Mouse (Mus musculus): ENCODE data around the gene Rps4x. TPM values are rescaled to one million over a fixed set of nuclear protein-coding genes. Genes with fewer than 3 reads are reported as not detected.

Rps4x gene
- polyA plus RNA-seq, 1 experiment from 2014 or later, result 801 TPM

DNA sequence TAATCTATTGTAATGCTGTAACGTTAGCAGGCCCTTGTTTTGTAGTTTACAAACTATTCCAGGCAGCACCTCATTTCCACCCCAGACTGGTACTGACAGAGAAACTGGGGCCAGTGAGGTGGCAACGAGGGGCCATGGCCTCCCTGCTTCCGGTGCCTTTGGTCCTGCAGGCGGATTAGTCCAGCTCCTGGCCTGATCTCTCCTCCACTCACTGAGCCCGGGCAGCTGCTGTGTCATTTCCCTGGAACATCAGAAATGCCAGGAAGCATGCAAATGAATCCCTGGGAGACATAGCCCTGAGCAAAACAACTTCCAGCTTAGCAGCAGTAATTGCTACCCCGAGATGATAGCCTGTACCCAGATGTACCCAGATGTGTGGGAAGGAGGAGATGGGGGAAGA lies 22.2 kb downstream of the Rps4x start:
- Histone ChIP-seq H3K36me3 (no peaks in the 10 kb centered on the region), H3K4me1 (no peaks in the 10 kb centered on the region), H3K4me3 (no peak overlapping the region), H3K27ac (peak overlapping the region; percentile 53; the same call in 1 of the 2 replicates), H3K27me3 (no peaks in the 10 kb centered on the region), H3K4me2 (no peak overlapping the region), H3K9me3 (no peaks in the 10 kb centered on the region), H3K9ac (no peak overlapping the region)
- WGBS, result 37% methylated on average over 6 of the region's 6 CpGs
- no peak for ATAC-seq (ENCODE audit: borderline replicate concordance, extremely low read depth, low FRiP score, low TSS enrichment)

DNA sequence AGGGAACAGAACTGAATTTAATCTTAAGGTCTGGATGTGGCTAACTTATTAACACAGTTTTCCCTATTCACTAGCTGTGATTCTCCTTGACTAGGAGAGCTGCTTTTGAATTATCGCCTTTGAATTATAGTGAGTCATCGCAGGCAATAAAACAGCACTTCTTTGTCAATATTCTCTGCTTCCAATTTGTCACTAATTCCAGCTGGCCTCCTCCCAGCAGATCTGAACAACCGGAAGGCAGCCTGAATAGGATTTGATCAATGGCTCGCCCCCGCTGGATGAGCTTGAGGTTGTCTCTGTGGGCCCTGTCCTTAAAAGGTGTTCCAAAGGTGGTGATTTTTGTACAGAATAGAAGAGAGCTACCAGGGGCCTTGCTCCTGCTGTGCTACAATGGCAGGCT lies 22.7 kb downstream of the Rps4x start:
- H3K4me3 ChIP-seq, result no peak overlapping the region
- H3K27me3 ChIP-seq, result no peaks in the 10 kb centered on the region
- no peak overlapping the region for H3K4me2 ChIP-seq
- WGBS, result 67% methylated on average over 5 of the region's 5 CpGs
- H3K4me1 ChIP-seq, result no peaks in the 10 kb centered on the region
- H3K36me3 ChIP-seq, result no peaks in the 10 kb centered on the region
- H3K9ac ChIP-seq, result no peak overlapping the region
- peak overlapping the region; percentile 53; the same call in 1 of the 2 replicates for H3K27ac ChIP-seq
- no peaks in the 10 kb centered on the region for H3K9me3 ChIP-seq
- no peak for ATAC-seq (ENCODE audit: borderline replicate concordance, extremely low read depth, low FRiP score, low TSS enrichment)

DNA sequence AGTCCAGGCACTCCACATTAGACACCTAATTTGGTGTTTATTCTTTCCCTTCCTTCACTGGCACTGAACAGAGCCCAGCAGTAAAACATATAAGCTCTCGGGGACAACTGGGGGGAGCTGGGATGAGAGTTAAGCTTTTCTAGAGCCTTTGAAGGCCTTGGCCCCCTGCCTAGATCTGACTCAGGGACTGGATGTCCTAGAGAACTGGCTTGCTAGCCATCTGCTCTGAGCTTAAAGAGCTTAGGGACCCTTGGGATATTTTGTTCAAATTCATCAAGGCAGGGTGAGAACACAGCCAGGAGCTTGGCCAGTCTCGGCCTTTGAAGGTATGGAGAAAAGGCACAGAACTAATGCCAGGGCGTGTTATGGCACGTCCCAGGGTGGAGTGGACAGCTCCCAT lies 25.7 kb downstream of the Rps4x start:
- no peak overlapping the region for H3K27ac ChIP-seq
- H3K4me3 ChIP-seq, result no peak overlapping the region
- no peaks in the 10 kb centered on the region for H3K36me3 ChIP-seq
- no peaks in the 10 kb centered on the region for H3K4me1 ChIP-seq
- H3K9me3 ChIP-seq, result no peaks in the 10 kb centered on the region
- no peak overlapping the region for H3K9ac ChIP-seq
- no peak for ATAC-seq (ENCODE audit: borderline replicate concordance, extremely low read depth, low FRiP score, low TSS enrichment)
- 59% methylated on average over 4 of the region's 4 CpGs for WGBS
- H3K4me2 ChIP-seq, result no peak overlapping the region
- H3K27me3 ChIP-seq, result no peaks in the 10 kb centered on the region

DNA sequence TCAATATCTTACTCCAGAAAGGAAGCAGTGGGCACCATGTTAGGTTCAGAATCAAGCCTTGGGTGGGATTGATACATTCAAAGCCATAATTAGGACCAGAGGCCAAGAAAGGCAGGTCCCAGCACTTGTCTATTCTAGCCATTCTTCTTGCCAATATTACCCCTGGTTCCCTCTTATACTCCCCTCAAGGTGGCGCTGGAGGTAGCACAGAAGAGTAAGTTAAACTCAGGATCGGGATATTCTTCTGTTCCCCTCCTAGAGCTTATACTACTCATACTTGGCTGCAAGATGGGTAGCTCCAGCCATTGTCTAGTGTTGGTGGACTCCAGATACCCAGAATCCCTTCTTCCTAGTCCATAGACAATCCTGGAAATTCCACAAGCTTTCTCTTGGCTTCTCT lies 26.1 kb downstream of the Rps4x start:
- Histone ChIP-seq H3K9ac (no peak overlapping the region), H3K9me3 (no peaks in the 10 kb centered on the region), H3K27ac (no peak overlapping the region), H3K4me1 (no peaks in the 10 kb centered on the region), H3K4me3 (no peak overlapping the region), H3K36me3 (no peaks in the 10 kb centered on the region), H3K27me3 (no peaks in the 10 kb centered on the region), H3K4me2 (no peak overlapping the region)
- 47% methylated on average over 2 of the region's 2 CpGs for WGBS
- ATAC-seq (ENCODE audit: borderline replicate concordance, extremely low read depth, low FRiP score, low TSS enrichment), result no peak

DNA sequence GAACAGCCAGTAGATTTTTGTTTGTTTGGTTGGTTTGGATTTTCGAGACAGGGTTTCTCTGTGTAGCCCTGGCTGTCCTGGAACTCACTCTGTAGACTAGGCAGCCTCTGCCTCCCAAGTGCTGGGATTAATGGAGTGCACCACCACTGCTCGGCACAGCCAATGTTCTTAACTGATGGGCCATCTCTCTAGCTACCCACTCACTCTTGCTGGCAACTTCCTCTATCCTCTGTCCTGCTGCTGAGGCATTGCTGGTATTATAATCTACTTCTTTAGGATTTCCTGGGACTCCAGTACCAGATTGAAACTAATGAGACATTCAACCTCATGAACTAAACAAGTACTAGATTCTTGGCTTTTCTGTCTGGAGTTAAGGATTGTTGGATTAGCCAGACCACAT lies 28.7 kb downstream of the Rps4x start:
- ATAC-seq (ENCODE audit: borderline replicate concordance, extremely low read depth, low FRiP score, low TSS enrichment), result no peak
- no peak overlapping the region for H3K4me3 ChIP-seq
- WGBS, result 55% methylated on average over 2 of the region's 2 CpGs

DNA sequence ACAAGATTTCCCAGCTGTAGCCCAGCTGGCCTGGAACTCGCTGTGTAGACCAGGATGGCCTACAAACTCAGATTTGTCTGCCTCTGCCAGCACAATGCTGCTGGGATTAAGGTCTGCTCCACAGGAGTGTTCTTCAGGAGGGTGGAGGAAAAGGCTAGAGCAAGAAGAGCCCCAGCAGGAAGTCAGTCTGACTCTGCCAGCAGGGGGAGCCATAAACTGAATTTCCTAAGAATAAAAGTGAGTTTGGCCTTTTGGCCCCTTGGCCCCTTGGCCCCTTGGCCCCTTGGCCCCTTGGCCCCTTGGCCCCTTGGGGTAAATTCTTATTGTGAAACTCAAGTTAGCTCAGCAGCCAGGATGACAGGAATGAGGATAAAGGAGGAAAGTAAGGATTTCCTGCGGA lies 29.4 kb downstream of the Rps4x start:
- H3K4me2 ChIP-seq, result no peak overlapping the region
- H3K36me3 ChIP-seq, result no peaks in the 10 kb centered on the region
- no peak for ATAC-seq (ENCODE audit: borderline replicate concordance, extremely low read depth, low FRiP score, low TSS enrichment)
- H3K9me3 ChIP-seq, result no peaks in the 10 kb centered on the region
- H3K27me3 ChIP-seq, result no peaks in the 10 kb centered on the region
- H3K27ac ChIP-seq, result no peak overlapping the region
- 54% methylated on average over 2 of the region's 2 CpGs for WGBS
- no peaks in the 10 kb centered on the region for H3K4me1 ChIP-seq
- no peak overlapping the region for H3K9ac ChIP-seq
- H3K4me3 ChIP-seq, result no peak overlapping the region

More for the DNA sequence above, 28.7 kb downstream of the Rps4x start:
- Histone ChIP-seq H3K36me3 (no peaks in the 10 kb centered on the region), H3K4me1 (no peaks in the 10 kb centered on the region), H3K27ac (no peak overlapping the region), H3K27me3 (no peaks in the 10 kb centered on the region), H3K9me3 (no peaks in the 10 kb centered on the region), H3K4me2 (no peak overlapping the region), H3K9ac (no peak overlapping the region)

DNA sequence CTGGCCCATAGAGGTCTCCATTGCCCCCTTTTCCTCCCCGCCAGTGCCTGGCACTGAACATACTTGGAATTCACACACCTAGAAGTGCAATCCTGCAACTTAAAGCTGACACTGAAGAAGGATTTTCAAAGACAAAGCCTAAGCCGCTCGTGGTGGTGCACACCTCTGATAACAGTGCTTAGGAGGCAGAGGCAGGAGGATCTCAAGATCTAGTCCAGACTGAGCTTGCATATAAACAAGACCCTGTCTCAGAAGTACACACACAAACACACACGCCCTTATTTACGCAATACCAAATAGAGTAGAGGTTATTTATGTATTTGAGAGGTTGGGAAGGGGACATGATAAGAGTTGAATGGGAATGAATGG lies 31.8 kb downstream of the Rps4x start:
- Histone ChIP-seq H3K27me3 (no peaks in the 10 kb centered on the region), H3K9ac (peak overlapping the region; percentile 34), H3K4me3 (peak overlapping the region; percentile 59), H3K4me1 (no peaks in the 10 kb centered on the region), H3K4me2 (peak overlapping the region; percentile 51), H3K36me3 (no peaks in the 10 kb centered on the region), H3K27ac (peak overlapping the region; percentile 85), H3K9me3 (no peaks in the 10 kb centered on the region)
- WGBS, result 37% methylated on average over 5 of the region's 5 CpGs
- no peak for ATAC-seq (ENCODE audit: borderline replicate concordance, extremely low read depth, low FRiP score, low TSS enrichment)

DNA sequence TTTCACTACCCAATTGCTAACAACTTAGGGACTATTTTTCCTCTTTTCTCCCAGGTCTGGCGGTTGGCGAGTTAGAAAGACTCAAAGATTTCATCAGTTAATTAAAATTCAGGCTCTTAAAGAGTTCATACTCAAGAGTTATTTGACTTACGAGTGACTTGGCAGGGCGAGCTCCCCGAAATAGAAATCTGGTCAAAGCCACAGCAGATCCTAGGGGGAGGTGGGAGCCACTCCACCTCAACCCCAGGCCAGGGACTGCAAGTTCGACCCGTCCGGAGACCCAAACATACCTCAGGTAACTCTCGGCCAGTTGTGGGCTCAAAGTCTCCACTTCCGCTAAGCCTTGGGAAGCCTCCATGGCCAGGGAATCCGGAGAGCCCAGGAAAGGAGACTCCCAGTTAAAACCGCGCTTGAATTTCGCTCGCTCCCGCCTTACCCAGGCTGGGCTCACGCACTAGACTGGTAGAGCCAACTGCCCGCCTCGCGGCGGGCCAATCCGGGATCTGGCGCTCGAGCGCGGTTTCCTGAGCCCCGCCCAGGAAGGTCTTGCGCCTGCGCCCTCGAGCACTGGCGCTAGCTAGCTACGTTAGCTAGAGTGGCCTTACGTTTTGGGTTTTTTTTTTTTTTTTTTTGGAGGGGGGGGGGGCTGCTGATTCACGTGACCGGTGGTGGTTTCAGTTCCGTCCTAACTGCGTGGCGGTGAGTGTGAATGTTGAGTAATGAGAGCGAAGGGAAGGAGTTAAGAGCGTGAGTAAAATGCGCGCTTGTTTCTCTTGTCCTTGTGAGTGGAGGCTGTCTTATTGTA lies 32.4 kb downstream of the Rps4x start, which contains the start of gene Ercc6l:
Gene Ercc6l (minus strand): TSS at position 474 of the 805 bp plus-strand sequence.
- ATAC-seq (ENCODE audit: borderline replicate concordance, extremely low read depth, low FRiP score, low TSS enrichment), result peak; percentile 98
- Histone ChIP-seq H3K9me3 (no peaks in the 10 kb centered on the region), H3K4me1 (no peaks in the 10 kb centered on the region), H3K4me2 (peak within 1 kb of the TSS; percentile 51), H3K4me3 (peak within 1 kb of the TSS; percentile 59), H3K27me3 (no peaks in the 10 kb centered on the region), H3K9ac (peak within 1 kb of the TSS; percentile 54), H3K27ac (peak within 1 kb of the TSS; percentile 85), H3K36me3 (no peaks in the 10 kb centered on the region)
- WGBS, result 9% methylated on average over 42 of the region's 42 CpGs

DNA sequence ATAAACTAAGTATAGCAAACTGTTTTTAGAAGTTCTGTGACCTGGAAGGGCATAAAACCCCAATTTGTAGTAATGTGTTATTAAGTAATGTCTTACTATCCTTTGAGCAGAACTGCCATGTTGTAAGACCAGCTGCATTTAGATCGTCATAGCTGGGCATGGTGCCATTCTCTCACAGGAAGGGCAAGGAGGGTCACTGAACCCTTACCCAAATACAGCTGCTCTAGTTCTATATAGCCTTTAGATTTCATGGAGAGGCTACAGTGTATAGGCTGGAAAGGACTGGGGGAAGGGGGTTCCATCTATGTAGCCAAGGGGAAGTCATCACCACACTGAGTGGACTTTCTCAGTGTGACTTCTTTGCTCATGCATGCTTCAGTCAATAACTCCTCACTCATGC lies 48.0 kb downstream of the Rps4x start:
- no peaks in the 10 kb centered on the region for H3K27me3 ChIP-seq
- no peak overlapping the region for H3K4me2 ChIP-seq
- peaks cover 24% of the 10 kb centered on the region; the same call in 1 of the 2 replicates for H3K36me3 ChIP-seq
- H3K9ac ChIP-seq, result no peak overlapping the region
- no peak overlapping the region for H3K27ac ChIP-seq
- peak; percentile 78 for ATAC-seq (ENCODE audit: borderline replicate concordance, extremely low read depth, low FRiP score, low TSS enrichment)
- H3K4me1 ChIP-seq, result no peaks in the 10 kb centered on the region
- no peak overlapping the region for H3K4me3 ChIP-seq
- no peaks in the 10 kb centered on the region for H3K9me3 ChIP-seq
- 50% methylated on average over 1 of the region's 1 CpGs for WGBS

Other genes starting within 250 kb of the Rps4x start
- 2.0 and 2.3 TPM in 2 replicates for gene Rtl5, start 118.1 kb downstream of the Rps4x start, polyA plus RNA-seq (2015; fragmentation: Nextera tagmentation; extraction: Ambion mirVana)
- 59.6 and 64.8 TPM in 2 replicates for gene Pin4, start 69.9 kb downstream of the Rps4x start, polyA plus RNA-seq (2015; fragmentation: Nextera tagmentation; extraction: Ambion mirVana)
- gene Ercc6l, start 32.3 kb downstream of the Rps4x start, polyA plus RNA-seq (2015; fragmentation: Nextera tagmentation; extraction: Ambion mirVana), result 17.0 and 17.1 TPM in 2 replicates
- gene Cited1, start 62.8 kb upstream of the Rps4x start, polyA plus RNA-seq (2015; fragmentation: Nextera tagmentation; extraction: Ambion mirVana), result 18.5 and 20.4 TPM in 2 replicates

Measured in lung, embryonic 15.5 days (tissue).